Mouse (Mus musculus) thymus, adult 2 months (tissue): ENCODE measurements at regions not wholly inside any gene's neighbourhood (a gene's known extent, or its start where the extent isn't known, plus 50 kb on each side); places are given as distances from the start of the nearest gene placed in this dataset.

Experiments
- DNase-seq: peaks from one replicate; pipeline ENCODE4 v3.0.0; 2021
- H3K27ac ChIP-seq: fragments of 200-500 bp; 2 replicates; pipeline ENCODE4 v1.5.1; 2012; ENCODE audit warnings: low read length, control low read depth; ENCODE audit not compliant: control insufficient read depth, insufficient read depth
- H3K27me3 ChIP-seq: fragments of 200-500 bp; 2 replicates; pipeline ENCODE4 v1.6.1; 2012; ENCODE audit warnings: mild to moderate bottlenecking, low read length, moderate library complexity, mixed read lengths; ENCODE audit not compliant: control insufficient read depth, insufficient read depth
- H3K36me3 ChIP-seq: fragments of 200-500 bp; 2 replicates; pipeline ENCODE4 v1.6.1; 2012; ENCODE audit warnings: mild to moderate bottlenecking, low read length, moderate library complexity; ENCODE audit not compliant: control insufficient read depth, insufficient read depth
- H3K4me1 ChIP-seq: fragments of 200-500 bp; replicated peaks from 2 replicates; pipeline ENCODE4 v1.6.1; 2012; ENCODE audit warnings: low read length; ENCODE audit not compliant: control insufficient read depth, insufficient read depth
- H3K4me3 ChIP-seq: fragments of 200-500 bp; 2 replicates; pipeline ENCODE4 v1.5.1; 2012; ENCODE audit warnings: mild to moderate bottlenecking, low read length, control low read depth, moderate library complexity; ENCODE audit not compliant: control insufficient read depth, insufficient read depth
- CTCF ChIP-seq: fragments of 200-500 bp; IDR thresholded peaks from 2 replicates; pipeline ENCODE4 v1.5.1; 2012; ENCODE audit warnings: mild to moderate bottlenecking, control low read depth, low read length, moderate library complexity, borderline replicate concordance; ENCODE audit not compliant: control insufficient read depth, poor library complexity, insufficient read depth; ENCODE audit errors: extremely low read depth
- POLR2A ChIP-seq: fragments of 200-500 bp; IDR thresholded peaks from 2 replicates; pipeline ENCODE4 v1.6.1; 2012; ENCODE audit warnings: mild to moderate bottlenecking, low read length, control low read depth, moderate library complexity; ENCODE audit not compliant: control insufficient read depth, poor library complexity, insufficient read depth; ENCODE audit errors: extremely low read depth
- WGBS: fragments of 180-500 bp; shearing (Covaris S2); methylation state at CpG from one replicate; pipeline ENCODE4 v1.1.7; 2018; 5-methylcytosine and 5-hydroxymethylcytosine counted together

- TF ChIP-seq CTCF = no peak; the same call in 1 of the 2 replicates
- no peak for TF ChIP-seq POLR2A
- Histone ChIP-seq H3K27me3 (no peaks in the 10 kb centered on the region), H3K36me3 (no peaks in the 10 kb centered on the region), H3K4me1 (peaks cover 48% of the 10 kb centered on the region), H3K4me3 (peak overlapping the region; percentile 15), H3K27ac (peak overlapping the region; percentile 77)
- peak; percentile 83 for DNase-seq
- 9% methylated on average over 19 of the region's 19 CpGs for WGBS
Measured at GRCm38 (mm10) chr9:61012771-61013540, 218.6 kb downstream of the Uaca start.

- Histone ChIP-seq H3K4me3 (no peak overlapping the region), H3K4me1 (peaks cover 45% of the 10 kb centered on the region), H3K36me3 (no peaks in the 10 kb centered on the region), H3K27me3 (no peaks in the 10 kb centered on the region), H3K27ac (no peak overlapping the region)
- TF ChIP-seq CTCF = no peak
- no peak for TF ChIP-seq POLR2A
- DNase-seq = no peak
- 88% methylated on average over 8 of the region's 8 CpGs for WGBS
Measured at GRCm38 (mm10) chr9:61014151-61014550, 219.8 kb downstream of the Uaca start.

- Histone ChIP-seq H3K4me3 (no peak overlapping the region), H3K27ac (no peak overlapping the region), H3K27me3 (no peaks in the 10 kb centered on the region), H3K36me3 (no peaks in the 10 kb centered on the region), H3K4me1 (peaks cover 36% of the 10 kb centered on the region)
- no peak for DNase-seq
- TF ChIP-seq CTCF (no peak), POLR2A (no peak)
- WGBS = 91% methylated on average over 15 of the region's 15 CpGs
Measured at GRCm38 (mm10) chr9:61015374-61015890, 221.1 kb downstream of the Uaca start.

- WGBS = 12% methylated on average over 10 of the region's 10 CpGs
- H3K27ac ChIP-seq = no peak overlapping the region
- peaks cover 36% of the 10 kb centered on the region for H3K4me1 ChIP-seq
- H3K4me3 ChIP-seq = no peak overlapping the region
- TF ChIP-seq POLR2A (no peak), CTCF (no peak)
- no peaks in the 10 kb centered on the region for H3K27me3 ChIP-seq
- no peaks in the 10 kb centered on the region for H3K36me3 ChIP-seq
- DNase-seq = peak; percentile 46
Measured at GRCm38 (mm10) chr9:61016673-61017072, 222.3 kb downstream of the Uaca start.

GRCm38 (mm10) chr9:61019938-61020337 lies 225.6 kb downstream of the Uaca start:
- H3K27me3 ChIP-seq = no peaks in the 10 kb centered on the region
- WGBS = 93% methylated on average over 4 of the region's 4 CpGs
- no peak overlapping the region for H3K4me3 ChIP-seq
- peak; percentile 47 for DNase-seq
- no peaks in the 10 kb centered on the region for H3K36me3 ChIP-seq
- no peak overlapping the region for H3K27ac ChIP-seq
- H3K4me1 ChIP-seq = peaks cover 21% of the 10 kb centered on the region
- TF ChIP-seq CTCF (no peak), POLR2A (no peak)

GRCm38 (mm10) chr9:61021810-61022209 lies 227.5 kb downstream of the Uaca start:
- Histone ChIP-seq H3K27me3 (no peaks in the 10 kb centered on the region), H3K36me3 (no peaks in the 10 kb centered on the region), H3K4me1 (peaks cover 11% of the 10 kb centered on the region), H3K27ac (no peak overlapping the region), H3K4me3 (no peak overlapping the region)
- no peak for TF ChIP-seq CTCF
- TF ChIP-seq POLR2A = no peak
- WGBS = 18% methylated on average over 5 of the region's 5 CpGs
- DNase-seq = no peak
